Mouse (Mus musculus) hindbrain, embryonic 15.5 days (tissue): ENCODE data around the gene Foxi2. TPM values are rescaled to one million over a fixed set of nuclear protein-coding genes. Genes with fewer than 3 reads are reported as not detected.

Experiments
- ATAC-seq: fragments of 200-750 bp; cut with Nextera tagmentation; 2 replicates; pipeline ENCODE4 v1.8.0; 2017; ENCODE audit warnings: low read depth, moderate number of reproducible peaks, moderate TSS enrichment; ENCODE audit not compliant: low FRiP score
- H3K27ac ChIP-seq: fragments of 300-500 bp; sonication (generic); replicated peaks from 2 replicates; pipeline ENCODE4 v1.5.1; 2015; ENCODE audit warnings: mild to moderate bottlenecking, inconsistent platforms
- H3K27me3 ChIP-seq: fragments of 300-500 bp; sonication (generic); 2 replicates; pipeline ENCODE4 v1.6.1; 2015; ENCODE audit warnings: control low read depth, inconsistent platforms
- H3K36me3 ChIP-seq: fragments of 300-500 bp; sonication (generic); 2 replicates; pipeline ENCODE4 v1.6.1; 2015; ENCODE audit warnings: control low read depth, inconsistent platforms
- H3K4me1 ChIP-seq: fragments of 300-500 bp; sonication (generic); replicated peaks from 2 replicates; pipeline ENCODE4 v1.6.1; 2015; ENCODE audit warnings: control low read depth, inconsistent platforms
- H3K4me2 ChIP-seq: fragments of 300-500 bp; sonication (generic); 2 replicates; pipeline ENCODE4 v1.6.1; 2015; ENCODE audit warnings: moderate library complexity, mild to moderate bottlenecking, inconsistent platforms
- H3K4me3 ChIP-seq: fragments of 300-500 bp; sonication (generic); 2 replicates; pipeline ENCODE4 v1.5.1; 2015; ENCODE audit warnings: mild to moderate bottlenecking, inconsistent platforms
- H3K9ac ChIP-seq: fragments of 300-500 bp; sonication (generic); 2 replicates; pipeline ENCODE4 v1.6.1; 2015; ENCODE audit warnings: inconsistent platforms
- H3K9me3 ChIP-seq: fragments of 300-500 bp; sonication (generic); 2 replicates; pipeline ENCODE4 v1.6.1; 2016; ENCODE audit warnings: control low read depth, inconsistent platforms
- WGBS: fragments of 180-500 bp; shearing (Covaris S2); methylation state at CpG from one replicate; pipeline ENCODE4 v1.1.7; 2015; 5-methylcytosine and 5-hydroxymethylcytosine counted together
- polyA plus RNA-seq: library from polyadenylated mRNA; unstranded; fragments of >200 nt; fragmentation: Nextera tagmentation; extraction: Ambion mirVana; gene quantifications from 2 replicates; pipeline ENCODE4 v1.2.1, GENCODE M21; 2015

Gene Foxi2
- polyA plus RNA-seq = 0.09 TPM in 1 of 2 replicates, not detected in the other

DNA sequence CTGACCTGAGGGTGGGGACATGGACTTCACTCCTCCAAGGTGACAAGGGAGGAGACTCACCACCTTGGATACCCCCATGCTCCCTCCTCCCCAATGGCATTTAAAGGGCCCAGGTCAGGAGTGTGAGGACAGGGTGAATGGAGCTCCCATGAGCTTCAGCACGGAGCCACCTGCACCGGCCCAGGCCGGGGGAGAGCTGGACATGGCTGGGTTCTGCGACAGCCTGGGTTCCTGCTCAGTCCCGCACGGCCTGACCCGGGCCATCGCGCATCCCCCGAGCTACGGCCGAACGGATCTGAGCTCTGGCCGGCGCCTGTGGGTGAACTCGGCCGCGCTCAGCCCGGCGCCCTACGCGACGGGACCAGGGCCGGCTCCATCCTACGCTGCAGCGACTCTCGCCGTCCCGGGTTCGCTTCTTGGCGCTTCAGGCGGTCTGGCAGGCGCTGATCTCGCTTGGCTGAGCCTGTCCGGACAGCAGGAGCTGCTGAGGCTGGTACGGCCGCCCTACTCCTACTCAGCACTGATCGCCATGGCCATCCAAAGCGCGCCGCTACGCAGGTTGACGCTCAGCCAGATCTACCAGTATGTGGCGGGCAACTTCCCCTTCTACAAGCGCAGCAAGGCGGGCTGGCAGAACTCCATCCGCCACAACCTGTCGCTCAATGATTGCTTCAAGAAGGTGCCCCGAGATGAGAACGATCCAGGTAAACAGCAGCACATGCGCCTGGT lies at the start of gene Foxi2:
Gene Foxi2, plus strand, starts transcription at position 72 of the 729 bp plus-strand sequence.
- 4% methylated on average over 51 of the region's 51 CpGs for WGBS
- H3K9ac ChIP-seq = peak within 1 kb of the TSS; percentile 42

DNA sequence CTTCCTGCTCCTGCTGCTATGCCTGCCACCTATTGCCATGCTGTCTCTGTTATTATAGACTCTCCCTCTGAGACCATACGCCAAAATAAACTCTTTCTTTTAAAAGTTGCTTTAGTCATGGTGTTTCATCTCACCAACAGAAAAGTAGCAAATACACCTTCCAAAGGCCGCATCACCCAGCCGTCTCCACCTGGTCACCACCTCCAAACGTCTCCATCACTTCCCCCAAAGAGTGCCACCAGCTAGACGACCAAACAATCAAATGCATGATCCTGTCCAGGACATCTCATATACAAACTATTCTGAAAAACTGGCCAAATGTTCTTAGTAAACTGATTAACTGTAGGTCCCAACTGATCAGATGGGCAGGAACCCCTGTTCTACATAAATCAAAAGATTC lies 45.5 kb upstream of the Foxi2 start:
- Histone ChIP-seq H3K4me1 (no peaks in the 10 kb centered on the region), H3K36me3 (no peaks in the 10 kb centered on the region), H3K27me3 (no peaks in the 10 kb centered on the region), H3K9ac (no peak overlapping the region), H3K9me3 (no peaks in the 10 kb centered on the region), H3K4me3 (no peak overlapping the region), H3K4me2 (no peak overlapping the region), H3K27ac (no peak overlapping the region)
- no peak for ATAC-seq
- WGBS = 93% methylated on average over 5 of the region's 5 CpGs

More for the DNA sequence above, at the start of gene Foxi2:
- Histone ChIP-seq H3K27me3 (peaks cover 34% of the 10 kb centered on the region), H3K9me3 (no peaks in the 10 kb centered on the region), H3K4me2 (peak within 1 kb of the TSS; percentile 61), H3K4me1 (peaks cover 9% of the 10 kb centered on the region), H3K4me3 (peak within 1 kb of the TSS; percentile 33), H3K36me3 (no peaks in the 10 kb centered on the region), H3K27ac (no peak within 1 kb of the TSS)
- no peak; the same call in 1 of the 2 replicates for ATAC-seq

GRCm38 (mm10) chr7:135376048-135376447 lies 34.1 kb upstream of the Foxi2 start:
- 66% methylated on average over 13 of the region's 13 CpGs for WGBS
- Histone ChIP-seq H3K4me3 (no peak overlapping the region), H3K27ac (no peak overlapping the region), H3K36me3 (no peaks in the 10 kb centered on the region), H3K4me1 (0 out of 2 replicates have a peak, but pooled peaks cover 7% of the 10 kb centered on the region), H3K9ac (no peak overlapping the region), H3K9me3 (no peaks in the 10 kb centered on the region), H3K4me2 (peak overlapping the region; percentile 22), H3K27me3 (no peaks in the 10 kb centered on the region)
- no peak; the same call in 1 of the 2 replicates for ATAC-seq

DNA sequence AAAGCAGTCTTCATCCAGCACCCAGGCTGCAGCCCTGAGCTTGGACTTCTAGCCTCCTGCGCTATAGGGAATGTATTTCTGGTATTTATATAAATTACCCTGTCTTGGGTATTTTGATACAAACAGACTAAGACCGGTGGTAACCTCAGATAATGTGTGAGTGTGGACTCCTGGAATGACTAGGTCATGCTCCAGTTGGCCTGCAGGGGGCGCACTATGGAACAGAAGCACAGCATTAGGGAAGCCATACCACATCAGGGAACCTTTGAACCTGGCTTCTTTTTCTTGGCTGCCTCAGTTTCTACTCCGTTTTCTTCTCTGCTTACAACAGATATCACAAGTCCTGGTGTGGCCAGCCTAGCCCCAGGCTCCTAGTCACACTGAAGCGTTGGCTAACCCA lies 33.2 kb upstream of the Foxi2 start:
- Histone ChIP-seq H3K9ac (no peak overlapping the region), H3K4me3 (no peak overlapping the region), H3K36me3 (no peaks in the 10 kb centered on the region), H3K27ac (no peak overlapping the region), H3K27me3 (no peaks in the 10 kb centered on the region), H3K4me1 (0 out of 2 replicates have a peak, but pooled peaks cover 7% of the 10 kb centered on the region), H3K4me2 (no peak overlapping the region), H3K9me3 (no peaks in the 10 kb centered on the region)
- no peak; the same call in 1 of the 2 replicates for ATAC-seq
- 63% methylated on average over 5 of the region's 5 CpGs for WGBS

- Histone ChIP-seq H3K9me3 (no peaks in the 10 kb centered on the region), H3K27ac (no peak overlapping the region), H3K27me3 (no peaks in the 10 kb centered on the region), H3K4me3 (no peak overlapping the region), H3K9ac (no peak overlapping the region), H3K4me2 (no peak overlapping the region), H3K36me3 (no peaks in the 10 kb centered on the region), H3K4me1 (0 out of 2 replicates have a peak, but pooled peaks cover 7% of the 10 kb centered on the region)
- WGBS = 88% methylated on average over 5 of the region's 5 CpGs
- ATAC-seq = no peak
Measured at GRCm38 (mm10) chr7:135378331-135378730, 31.8 kb upstream of the Foxi2 start.

DNA sequence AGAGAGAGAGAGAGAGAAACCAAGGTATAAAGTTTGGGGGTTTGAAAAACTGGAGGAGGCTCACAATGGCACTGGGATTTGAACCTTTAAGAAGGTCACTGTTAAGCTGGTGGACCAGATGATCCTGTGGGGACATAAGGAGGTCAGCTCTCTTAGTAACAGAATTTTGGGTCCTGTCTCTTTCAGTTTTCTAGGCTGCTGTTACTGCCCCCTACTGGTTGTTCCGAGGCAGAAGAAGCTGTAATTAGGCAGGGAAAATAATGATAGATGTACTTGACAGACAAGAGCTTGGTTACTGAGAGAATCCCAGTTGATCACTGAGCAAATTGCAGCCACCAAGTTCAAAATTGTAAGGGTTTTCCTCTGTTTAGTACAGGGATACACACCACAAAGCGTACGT lies 21.1 kb upstream of the Foxi2 start:
- H3K4me3 ChIP-seq = no peak overlapping the region

DNA sequence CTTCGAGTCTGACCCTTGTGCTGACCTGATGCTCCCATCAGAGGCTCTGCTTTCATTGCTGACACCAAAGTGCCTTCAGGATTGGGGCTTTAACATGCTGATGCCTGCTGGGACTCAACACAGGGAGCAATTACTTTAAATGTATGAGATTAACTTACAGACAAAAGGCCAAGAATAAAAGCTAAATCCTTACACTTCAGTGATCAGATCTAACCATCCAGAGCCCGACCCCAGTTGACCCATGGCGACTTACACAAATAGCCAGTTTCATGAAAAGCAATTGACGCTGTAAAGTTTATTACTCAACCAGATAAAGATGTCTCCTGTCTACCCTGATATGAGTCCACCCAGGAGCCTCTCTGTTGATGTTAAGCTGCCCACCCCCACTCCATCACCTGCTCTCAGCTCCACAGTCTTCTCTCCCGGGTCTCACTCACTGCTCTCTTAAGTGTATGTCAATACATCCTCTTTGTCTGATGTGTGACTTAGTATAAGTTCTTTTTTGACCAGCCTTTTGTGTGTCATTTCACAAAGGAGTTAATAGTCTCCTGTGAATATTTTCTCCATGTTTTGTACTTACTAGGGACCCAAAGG lies 17.1 kb upstream of the Foxi2 start:
- no peak overlapping the region for H3K27ac ChIP-seq
- no peaks in the 10 kb centered on the region for H3K36me3 ChIP-seq
- no peaks in the 10 kb centered on the region for H3K27me3 ChIP-seq
- H3K4me3 ChIP-seq = no peak overlapping the region
- no peaks in the 10 kb centered on the region for H3K9me3 ChIP-seq
- 11% methylated on average over 5 of the region's 5 CpGs for WGBS
- no peak for ATAC-seq
- no peak overlapping the region for H3K9ac ChIP-seq
- no peaks in the 10 kb centered on the region for H3K4me1 ChIP-seq
- no peak overlapping the region for H3K4me2 ChIP-seq

More for the DNA sequence above, 21.1 kb upstream of the Foxi2 start:
- Histone ChIP-seq H3K27me3 (no peaks in the 10 kb centered on the region), H3K9ac (no peak overlapping the region), H3K27ac (no peak overlapping the region), H3K36me3 (no peaks in the 10 kb centered on the region), H3K4me2 (no peak overlapping the region), H3K4me1 (no peaks in the 10 kb centered on the region), H3K9me3 (no peaks in the 10 kb centered on the region)
- 59% methylated on average over 3 of the region's 3 CpGs for WGBS
- no peak for ATAC-seq

GRCm38 (mm10) chr7:135394436-135394835 lies 15.7 kb upstream of the Foxi2 start:
- ATAC-seq = no peak
- H3K27ac ChIP-seq = no peak overlapping the region

DNA sequence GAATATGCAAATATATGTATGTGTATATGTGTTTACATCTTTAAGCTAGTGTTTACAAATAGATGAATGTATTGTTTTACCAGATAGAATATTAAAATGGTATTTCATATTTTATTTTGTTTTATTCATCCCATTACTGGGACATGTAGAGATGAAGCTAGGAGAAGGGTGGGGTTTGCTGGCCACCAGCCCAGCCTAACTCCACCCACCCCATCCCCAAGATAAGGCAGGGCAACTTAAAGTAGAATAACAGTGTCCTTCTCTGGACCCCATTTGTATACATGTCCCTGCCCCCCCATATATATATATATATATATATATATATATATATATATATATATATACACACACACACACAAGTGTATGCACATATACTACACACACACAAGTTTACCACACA lies 14.9 kb upstream of the Foxi2 start:
- no peak overlapping the region for H3K9ac ChIP-seq
- no peak overlapping the region for H3K4me3 ChIP-seq
- no peak overlapping the region for H3K27ac ChIP-seq
- no peak overlapping the region for H3K4me2 ChIP-seq
- H3K4me1 ChIP-seq = no peaks in the 10 kb centered on the region
- H3K27me3 ChIP-seq = no peaks in the 10 kb centered on the region
- H3K9me3 ChIP-seq = no peaks in the 10 kb centered on the region
- H3K36me3 ChIP-seq = no peaks in the 10 kb centered on the region
- no peak for ATAC-seq

More at GRCm38 (mm10) chr7:135394436-135394835, 15.7 kb upstream of the Foxi2 start:
- H3K9me3 ChIP-seq = no peaks in the 10 kb centered on the region
- H3K4me2 ChIP-seq = no peak overlapping the region
- H3K9ac ChIP-seq = no peak overlapping the region
- H3K4me3 ChIP-seq = no peak overlapping the region
- H3K4me1 ChIP-seq = no peaks in the 10 kb centered on the region
- WGBS = 87% methylated on average over 3 of the region's 3 CpGs
- H3K36me3 ChIP-seq = no peaks in the 10 kb centered on the region
- H3K27me3 ChIP-seq = no peaks in the 10 kb centered on the region

- Histone ChIP-seq H3K9me3 (no peaks in the 10 kb centered on the region), H3K4me1 (no peaks in the 10 kb centered on the region), H3K27me3 (no peaks in the 10 kb centered on the region), H3K9ac (no peak overlapping the region), H3K27ac (no peak overlapping the region), H3K4me3 (no peak overlapping the region), H3K4me2 (no peak overlapping the region), H3K36me3 (no peaks in the 10 kb centered on the region)
- WGBS = 63% methylated on average over 6 of the region's 6 CpGs
- ATAC-seq = no peak
Measured at GRCm38 (mm10) chr7:135397096-135397495, 13.0 kb upstream of the Foxi2 start.

DNA sequence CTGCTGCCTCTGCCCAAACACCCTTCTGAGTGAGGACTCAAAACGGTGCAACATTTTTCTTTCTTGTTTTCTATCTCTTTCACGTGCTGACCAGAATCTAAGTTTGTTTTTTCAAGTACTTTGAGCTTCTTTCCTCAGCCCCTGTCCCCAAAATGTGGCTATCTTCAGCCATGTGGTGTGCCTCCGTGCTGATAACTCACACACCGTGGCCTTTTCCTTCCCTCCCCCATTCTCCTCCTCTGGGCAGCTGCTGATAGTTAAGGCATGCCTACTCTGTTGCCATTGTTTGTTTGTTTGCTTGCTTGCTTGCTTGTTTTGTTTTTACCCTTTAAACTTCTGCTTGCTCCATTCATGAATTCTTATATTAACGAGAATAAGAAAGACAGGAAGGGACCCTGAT lies 12.2 kb upstream of the Foxi2 start:
- H3K9me3 ChIP-seq = no peaks in the 10 kb centered on the region
- no peak overlapping the region for H3K9ac ChIP-seq
- no peak overlapping the region for H3K4me2 ChIP-seq
- H3K27ac ChIP-seq = no peak overlapping the region
- ATAC-seq = no peak
- H3K4me1 ChIP-seq = no peaks in the 10 kb centered on the region
- WGBS = 52% methylated on average over 5 of the region's 5 CpGs
- no peak overlapping the region for H3K4me3 ChIP-seq
- no peaks in the 10 kb centered on the region for H3K36me3 ChIP-seq
- no peaks in the 10 kb centered on the region for H3K27me3 ChIP-seq

GRCm38 (mm10) chr7:135403416-135403815 lies 6.7 kb upstream of the Foxi2 start:
- ATAC-seq = no peak
- H3K27me3 ChIP-seq = peaks cover 4% of the 10 kb centered on the region; the same call in 1 of the 2 replicates
- no peak overlapping the region for H3K4me3 ChIP-seq
- no peak overlapping the region for H3K9ac ChIP-seq
- 11% methylated on average over 5 of the region's 5 CpGs for WGBS
- no peaks in the 10 kb centered on the region for H3K4me1 ChIP-seq
- no peaks in the 10 kb centered on the region for H3K36me3 ChIP-seq
- H3K4me2 ChIP-seq = no peak overlapping the region
- no peaks in the 10 kb centered on the region for H3K9me3 ChIP-seq
- no peak overlapping the region for H3K27ac ChIP-seq
